Mouse (Mus musculus) naive thymus-derived CD4-positive, alpha-beta T cell, adult 2 months (primary cell): ENCODE results near the gene Tmem74b.

Experiments
- DNase-seq: peaks from one replicate; pipeline ENCODE4 v3.0.0-alpha.2; 2011; ENCODE audit warnings: low read depth

Tmem74b gene

DNA sequence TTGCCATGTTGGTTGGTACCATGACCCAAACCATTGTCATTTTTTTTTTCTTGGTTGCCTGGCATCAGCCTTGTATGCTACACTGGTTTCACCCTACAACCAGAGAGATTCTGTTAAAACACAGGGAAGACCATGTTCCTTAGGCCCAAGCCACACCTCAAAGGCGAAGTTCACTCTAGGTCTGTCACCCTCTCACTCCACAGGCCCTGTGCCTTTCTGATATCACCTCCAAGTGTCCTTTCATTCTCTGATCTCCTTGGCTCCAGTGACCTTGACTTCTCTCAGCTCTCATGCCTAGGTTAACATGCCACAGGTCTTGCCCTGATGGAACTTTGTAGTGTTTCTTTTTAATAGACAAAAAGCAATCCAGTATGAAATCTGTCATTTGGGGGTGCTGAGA lies 40.3 kb downstream of the Tmem74b start:
- peak; percentile 15 for DNase-seq

GRCm38 (mm10) chr2:151742850-151743679 lies 41.3 kb downstream of the Tmem74b start:
- no peak for DNase-seq

- no peak for DNase-seq
These were observed 42.0 kb downstream of the Tmem74b start, which contains the start of gene Psmf1 for GRCm38 (mm10) chr2:151743845-151744244. Psmf1 (minus strand) TSS chr2:151744186.

- DNase-seq = peak; percentile 76
These were observed 46.3 kb downstream of the Tmem74b start for GRCm38 (mm10) chr2:151747847-151748705.

DNA sequence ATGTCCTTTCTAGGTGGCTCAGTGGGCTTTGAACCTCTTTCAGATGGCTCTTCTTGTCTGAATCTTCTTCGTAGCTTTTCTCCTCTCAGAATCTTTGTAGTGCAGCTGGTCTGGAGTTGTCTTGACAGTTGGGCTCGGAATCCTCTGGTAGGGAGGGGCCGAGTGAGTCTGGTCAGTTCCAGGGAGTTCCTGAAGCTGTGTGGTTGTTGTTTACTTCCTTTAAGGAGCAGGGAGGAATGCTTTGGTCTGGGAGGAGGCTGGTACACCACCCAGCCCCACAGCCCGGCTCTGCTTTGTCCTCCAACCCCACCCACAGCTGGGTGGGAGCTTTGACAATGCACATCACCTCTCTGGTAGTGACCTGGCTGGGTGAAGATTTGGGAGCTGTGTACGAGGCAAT lies 49.5 kb downstream of the Tmem74b start:
- DNase-seq = no peak

DNA sequence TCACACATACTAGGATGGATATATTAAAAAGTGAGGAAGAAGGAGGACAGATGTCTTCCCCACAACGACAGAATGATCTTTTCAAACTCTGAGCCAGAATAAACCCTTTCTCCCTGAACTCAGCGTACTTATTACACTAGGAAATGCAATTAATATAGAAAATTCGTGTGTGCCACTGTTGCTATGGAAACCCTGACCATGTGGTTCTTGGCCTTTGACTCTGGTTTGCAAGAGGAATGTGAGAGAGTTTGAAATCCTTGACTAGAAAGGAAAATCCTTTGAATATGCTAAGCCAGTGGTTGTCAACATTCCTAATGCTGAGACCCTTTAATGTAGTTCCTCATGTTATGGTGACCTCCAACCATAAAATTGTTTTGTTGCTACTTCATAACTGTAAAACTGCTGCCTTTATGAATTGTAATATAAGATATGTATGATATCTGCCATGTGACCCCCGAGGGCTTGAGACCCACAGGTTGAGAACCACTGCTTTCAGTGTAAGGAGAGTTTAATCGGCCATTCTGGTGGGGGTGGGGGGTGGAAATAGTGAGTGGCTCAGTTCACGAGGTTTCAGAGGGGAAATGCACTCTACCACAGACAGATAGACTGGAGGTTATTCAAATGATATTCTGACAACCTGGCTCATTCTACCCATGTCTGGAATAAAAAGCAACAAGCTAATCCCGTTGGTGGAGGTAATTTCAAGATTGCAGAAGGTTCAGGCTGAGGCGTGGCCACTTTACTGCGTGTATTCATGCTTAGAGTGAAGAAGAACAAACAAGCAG lies 54.7 kb downstream of the Tmem74b start:
- no peak for DNase-seq

- DNase-seq = no peak
These were observed 55.6 kb downstream of the Tmem74b start for GRCm38 (mm10) chr2:151757451-151757850.

DNA sequence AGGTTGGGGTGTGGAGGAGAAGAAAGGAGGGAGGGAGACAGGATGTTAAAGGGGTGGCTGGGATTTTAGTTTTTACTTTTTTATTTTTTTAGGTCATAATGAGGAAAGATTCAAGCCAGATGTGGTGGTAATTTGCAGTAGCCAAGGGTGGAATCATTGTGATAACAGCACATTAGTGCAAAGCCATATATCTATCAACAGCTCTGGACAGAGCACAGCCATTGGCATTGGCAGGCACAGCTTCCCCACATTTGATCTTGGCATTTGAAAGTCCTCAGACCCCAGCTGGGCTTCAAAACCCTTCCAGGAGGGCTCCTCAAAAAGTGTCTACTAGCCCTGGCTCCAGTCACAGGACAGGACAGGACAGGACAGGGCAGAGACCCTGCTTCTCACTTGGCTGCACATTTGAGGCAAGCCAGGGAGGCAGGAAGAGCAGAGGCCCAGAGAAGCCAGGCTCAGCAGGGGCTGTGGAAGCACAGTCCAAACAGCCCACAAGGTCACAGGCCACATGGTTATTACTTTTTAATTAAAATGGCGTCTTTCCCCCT lies 57.1 kb downstream of the Tmem74b start:
- no peak for DNase-seq
